Mouse (Mus musculus) bone marrow macrophage, adult 2 months (primary cell): ENCODE measurements around the gene Krtap28-13. TPM values are rescaled to one million over a fixed set of nuclear protein-coding genes. Genes with fewer than 3 reads are reported as not detected.

ENCODE experiments used
- H3K27ac ChIP-seq: 2 replicates; pipeline ENCODE4 v1.5.1; 2012; ENCODE audit warnings: low read depth, low read length; ENCODE audit not compliant: insufficient read depth
- H3K4me1 ChIP-seq: 2 replicates; pipeline ENCODE4 v1.6.1; 2012; ENCODE audit warnings: low read length; ENCODE audit not compliant: control insufficient read depth, insufficient read depth
- H3K4me3 ChIP-seq: 2 replicates; pipeline ENCODE4 v1.5.1; 2012; ENCODE audit warnings: mild to moderate bottlenecking, low read length, moderate library complexity; ENCODE audit not compliant: insufficient read depth
- CTCF ChIP-seq: IDR thresholded peaks from 2 replicates; pipeline ENCODE4 v1.5.1; 2012; ENCODE audit warnings: low read depth, mild to moderate bottlenecking, low read length, moderate library complexity
- POLR2A ChIP-seq: IDR thresholded peaks from 2 replicates; pipeline ENCODE4 v1.6.1; 2012; ENCODE audit warnings: mild to moderate bottlenecking, low read depth, low read length, borderline replicate concordance
- polyA plus RNA-seq: library from polyadenylated mRNA; stranded (reverse); fragments of >200 nt; gene quantifications from 2 replicates; pipeline ENCODE4 v1.2.4, GENCODE M21; 2012; ENCODE audit not compliant: missing spikeins, insufficient read depth, insufficient read length

The Krtap28-13 gene
- polyA plus RNA-seq, 1 experiment = not detected

GRCm38 (mm10) chr1:83091268-83091667 lies 30.5 kb downstream of the Krtap28-13 start:
- TF ChIP-seq POLR2A = no peak
- no peak overlapping the region for H3K27ac ChIP-seq
- no peak overlapping the region for H3K4me3 ChIP-seq
- H3K4me1 ChIP-seq = no peaks in the 10 kb centered on the region

- Histone ChIP-seq H3K4me1 (no peaks in the 10 kb centered on the region), H3K4me3 (no peak overlapping the region), H3K27ac (no peak overlapping the region)
- TF ChIP-seq POLR2A = no peak
- no peak for TF ChIP-seq CTCF
Measured at GRCm38 (mm10) chr1:83096935-83097334, 36.2 kb downstream of the Krtap28-13 start.

- TF ChIP-seq CTCF (no peak), POLR2A (no peak)
- H3K4me3 ChIP-seq = no peak overlapping the region
- no peak overlapping the region for H3K27ac ChIP-seq
- H3K4me1 ChIP-seq = no peaks in the 10 kb centered on the region
Measured at GRCm38 (mm10) chr1:83099160-83099559, 38.4 kb downstream of the Krtap28-13 start.

- H3K27ac ChIP-seq = no peak overlapping the region
- no peak overlapping the region for H3K4me3 ChIP-seq
- no peaks in the 10 kb centered on the region for H3K4me1 ChIP-seq
- TF ChIP-seq CTCF (no peak), POLR2A (no peak)
Measured at GRCm38 (mm10) chr1:83099580-83100137, 38.9 kb downstream of the Krtap28-13 start.

DNA sequence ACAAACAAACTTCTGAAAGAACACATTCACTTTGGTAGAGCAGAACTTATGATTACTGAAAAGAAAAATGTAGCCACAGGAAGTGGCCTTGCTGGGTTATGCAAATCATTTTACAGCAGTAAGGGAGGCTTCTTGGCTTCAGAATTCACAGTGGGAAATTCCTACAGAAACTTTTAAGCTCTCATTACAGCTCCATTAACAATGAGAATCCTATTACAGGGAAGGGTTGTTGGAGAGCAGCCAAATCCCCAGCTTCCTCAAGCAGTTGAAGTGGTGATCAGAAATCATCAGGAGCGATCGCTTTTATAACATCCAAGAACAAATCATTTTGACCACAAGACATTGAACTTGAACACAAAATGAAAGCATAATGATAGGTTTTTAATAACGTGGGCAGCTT lies 41.2 kb downstream of the Krtap28-13 start:
- Histone ChIP-seq H3K27ac (no peak overlapping the region), H3K4me3 (no peak overlapping the region), H3K4me1 (no peaks in the 10 kb centered on the region)
- TF ChIP-seq CTCF (no peak), POLR2A (no peak)

DNA sequence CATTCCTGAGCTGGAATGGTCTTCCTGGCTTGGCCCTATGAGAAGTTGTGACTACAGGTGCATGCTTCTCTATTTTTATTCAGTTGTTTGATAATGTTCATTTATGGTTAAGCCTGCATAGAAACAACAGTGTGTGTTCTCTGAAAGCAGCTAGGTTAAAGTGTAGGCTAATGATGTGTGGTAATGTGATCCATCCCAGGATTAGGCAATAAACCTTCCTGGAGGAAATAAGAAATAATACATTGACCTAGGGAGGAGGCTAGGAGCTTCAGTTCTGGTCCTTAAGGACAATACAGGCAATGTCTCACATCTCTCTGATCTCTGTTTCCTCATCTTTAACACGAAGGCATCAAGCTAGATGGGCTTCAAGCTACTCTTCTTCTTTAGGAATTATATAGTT lies 44.7 kb downstream of the Krtap28-13 start:
- no peak overlapping the region for H3K27ac ChIP-seq
- TF ChIP-seq POLR2A (no peak), CTCF (no peak)

GRCm38 (mm10) chr1:83107410-83107978 lies 46.8 kb downstream of the Krtap28-13 start:
- TF ChIP-seq CTCF = no peak
- Histone ChIP-seq H3K27ac (no peak overlapping the region), H3K4me3 (no peak overlapping the region), H3K4me1 (no peaks in the 10 kb centered on the region)

More for the DNA sequence above, 44.7 kb downstream of the Krtap28-13 start:
- no peak overlapping the region for H3K4me3 ChIP-seq
- no peaks in the 10 kb centered on the region for H3K4me1 ChIP-seq

GRCm38 (mm10) chr1:83110992-83111391 lies 50.3 kb downstream of the Krtap28-13 start:
- Histone ChIP-seq H3K4me1 (no peaks in the 10 kb centered on the region), H3K27ac (no peak overlapping the region), H3K4me3 (no peak overlapping the region)
- no peak for TF ChIP-seq POLR2A
- no peak for TF ChIP-seq CTCF

Other genes with a start within 250 kb of the Krtap28-13 start
- gene Agfg1, start 221.4 kb upstream of the Krtap28-13 start, polyA plus RNA-seq = 31.8 and 38.3 TPM in 2 replicates
- gene A030005L19Rik, start 147.6 kb upstream of the Krtap28-13 start, polyA plus RNA-seq = 1.6 and 2.0 TPM in 2 replicates
- not detected in 2 replicates for gene A030014E15Rik, start 136.0 kb upstream of the Krtap28-13 start, polyA plus RNA-seq
- gene Gm6217, start 129.5 kb upstream of the Krtap28-13 start, polyA plus RNA-seq = not detected in 2 replicates
- not detected in 2 replicates for gene A030003K21Rik, start 117.5 kb upstream of the Krtap28-13 start, polyA plus RNA-seq
- gene Gm7544, start 104.9 kb upstream of the Krtap28-13 start, polyA plus RNA-seq = not detected in 2 replicates
- gene Gm47955, start 100.6 kb upstream of the Krtap28-13 start, polyA plus RNA-seq = not detected in 2 replicates
- not detected in 2 replicates for gene Gm47959, start 60.4 kb upstream of the Krtap28-13 start, polyA plus RNA-seq
- not detected in 2 replicates for gene Slc19a3, start 22.5 kb upstream of the Krtap28-13 start, polyA plus RNA-seq
- gene Krtap28-10, start 18.4 kb upstream of the Krtap28-13 start, polyA plus RNA-seq = not detected in 2 replicates
- not detected in 2 replicates for gene Gm47969, start 16.0 kb upstream of the Krtap28-13 start, polyA plus RNA-seq
- not detected in 2 replicates for gene A030005K14Rik, start 1.6 kb upstream of the Krtap28-13 start, polyA plus RNA-seq
- gene Ccl20, start 55.8 kb downstream of the Krtap28-13 start, polyA plus RNA-seq = not detected in 2 replicates
- gene Daw1, start 98.8 kb downstream of the Krtap28-13 start, polyA plus RNA-seq = not detected in 2 replicates